Mouse (Mus musculus) liver, embryonic 14.5 days (tissue): ENCODE measurements around the gene Mark1. TPM values are rescaled to one million over a fixed set of nuclear protein-coding genes. Genes with fewer than 3 reads are reported as not detected.

Experiments used
- ATAC-seq: fragments of 200-750 bp; cut with Nextera tagmentation; 2 replicates; pipeline ENCODE4 v1.8.0; 2017; ENCODE audit warnings: moderate number of reproducible peaks, mild to moderate bottlenecking, moderate library complexity; ENCODE audit not compliant: insufficient read depth
- DNase-seq, 3 experiments: peaks; one replicate each; pipeline ENCODE4 v3.0.0-alpha.2; 2012 to 2013; ENCODE audit warnings: low read depth in 3 of 3, low spot score in 3 of 3
- H3K27ac ChIP-seq: fragments of 300-500 bp; sonication (generic); 2 replicates; pipeline ENCODE4 v1.5.1; 2014; ENCODE audit warnings: moderate library complexity, mild to moderate bottlenecking, control low read depth, inconsistent platforms
- H3K27me3 ChIP-seq: fragments of 300-500 bp; sonication (generic); 2 replicates; pipeline ENCODE4 v1.6.1; 2014; ENCODE audit warnings: mild to moderate bottlenecking, low read length, moderate library complexity; ENCODE audit not compliant: control insufficient read depth, insufficient read depth
- H3K36me3 ChIP-seq: fragments of 300-500 bp; sonication (generic); replicated peaks from 2 replicates; pipeline ENCODE4 v1.6.1; 2014; ENCODE audit warnings: low read depth; ENCODE audit not compliant: control insufficient read depth, insufficient read depth
- H3K4me1 ChIP-seq, 2 experiments: fragments of 200-500 bp in 1 of 2; fragments of 300-500 bp in 1 of 2; sonication (generic) in 1 of 2; replicated peaks; 2 replicates each; pipeline ENCODE4 v1.6.1; 2012 to 2014; ENCODE audit warnings: antibody characterized with exemption in 1 of 2, inconsistent platforms in 1 of 2, low read length in 1 of 2; ENCODE audit not compliant: control insufficient read depth in 2 of 2, insufficient read depth in 2 of 2
- H3K4me2 ChIP-seq: fragments of 300-500 bp; sonication (generic); 2 replicates; pipeline ENCODE4 v1.6.1; 2014; ENCODE audit warnings: low read depth, mild to moderate bottlenecking, control low read depth, moderate library complexity
- H3K4me3 ChIP-seq, 2 experiments: fragments of 200-500 bp in 1 of 2; fragments of 300-500 bp in 1 of 2; sonication (generic) in 1 of 2; 2 replicates each; pipeline ENCODE4 v1.5.1; 2012 to 2014; ENCODE audit warnings: low read depth in 2 of 2, low read length in 2 of 2, mild to moderate bottlenecking in 2 of 2, control low read depth in 1 of 2, inconsistent platforms in 1 of 2, moderate library complexity in 1 of 2; ENCODE audit not compliant: insufficient read depth in 1 of 2
- H3K9ac ChIP-seq: fragments of 300-500 bp; sonication (generic); replicated peaks from 2 replicates; pipeline ENCODE4 v1.6.1; 2014; ENCODE audit warnings: mild to moderate bottlenecking, control low read depth, moderate library complexity
- H3K9me3 ChIP-seq: fragments of 300-500 bp; sonication (generic); 2 replicates; pipeline ENCODE4 v1.6.1; 2016; ENCODE audit warnings: low read length, mixed read lengths; ENCODE audit not compliant: control insufficient read depth
- CTCF ChIP-seq: IDR thresholded peaks from 2 replicates; pipeline ENCODE4 v1.5.1; 2016; ENCODE audit warnings: antibody characterized with exemption, low read depth, control low read depth
- EP300 ChIP-seq: IDR thresholded peaks from 2 replicates; pipeline ENCODE4 v1.6.1; 2016; ENCODE audit warnings: antibody characterized with exemption, low read depth
- WGBS: fragments of 180-500 bp; shearing (Covaris S2); extraction: QIAGEN DNeasy Blood & Tissue Kit; methylation state at CpG from one replicate; pipeline ENCODE4 v1.1.7; 2014; ENCODE audit not compliant: insufficient replicate concordance; 5-methylcytosine and 5-hydroxymethylcytosine counted together
- polyA plus RNA-seq, 2 experiments: library from polyadenylated mRNA; depleted of rRNA in 1 of 2; stranded (reverse) in 1 of 2; unstranded in 1 of 2; fragments of >200 nt; fragmentation: Nextera tagmentation in 1 of 2; extraction: Ambion mirVana in 1 of 2; gene quantifications; 2 replicates each; pipeline versions ENCODE4 v1.2.1 to v1.2.3; 2012 to 2014

Gene Mark1
- polyA plus RNA-seq, 2 experiments = 0.09 to 0.67 TPM

DNA sequence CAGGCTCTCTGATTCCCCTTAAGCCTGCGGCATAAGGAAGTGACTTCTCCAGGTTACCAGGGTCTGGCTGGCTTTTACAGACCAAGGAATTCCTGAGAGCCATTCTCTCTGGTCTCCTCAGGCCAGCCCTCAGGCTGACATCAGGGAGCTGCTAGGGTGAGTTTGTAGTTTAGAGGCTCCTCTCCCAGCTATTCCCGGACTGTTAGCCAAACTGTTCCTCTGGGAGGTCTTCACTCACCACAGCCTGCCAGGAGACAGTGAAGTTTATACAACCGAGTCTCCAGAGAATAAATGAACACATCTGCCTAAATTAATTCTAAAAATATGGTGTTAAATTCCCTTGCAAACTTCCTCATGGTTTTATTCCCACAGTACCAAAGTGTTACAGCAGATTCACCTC is 15.6 kb downstream of the Mark1 start:
- H3K27me3 ChIP-seq = no peaks in the 10 kb centered on the region
- WGBS = 46% methylated on average over 3 of the region's 3 CpGs
- no peaks in the 10 kb centered on the region for H3K4me1 ChIP-seq
- ATAC-seq (no peak), DNase-seq (no peak)
- no peak overlapping the region for H3K9ac ChIP-seq
- no peaks in the 10 kb centered on the region for H3K36me3 ChIP-seq
- no peak overlapping the region for H3K4me3 ChIP-seq
- no peaks in the 10 kb centered on the region for H3K9me3 ChIP-seq
- TF ChIP-seq CTCF = no peak
- TF ChIP-seq EP300 = no peak
- H3K4me2 ChIP-seq = no peak overlapping the region
- no peak overlapping the region for H3K27ac ChIP-seq

DNA sequence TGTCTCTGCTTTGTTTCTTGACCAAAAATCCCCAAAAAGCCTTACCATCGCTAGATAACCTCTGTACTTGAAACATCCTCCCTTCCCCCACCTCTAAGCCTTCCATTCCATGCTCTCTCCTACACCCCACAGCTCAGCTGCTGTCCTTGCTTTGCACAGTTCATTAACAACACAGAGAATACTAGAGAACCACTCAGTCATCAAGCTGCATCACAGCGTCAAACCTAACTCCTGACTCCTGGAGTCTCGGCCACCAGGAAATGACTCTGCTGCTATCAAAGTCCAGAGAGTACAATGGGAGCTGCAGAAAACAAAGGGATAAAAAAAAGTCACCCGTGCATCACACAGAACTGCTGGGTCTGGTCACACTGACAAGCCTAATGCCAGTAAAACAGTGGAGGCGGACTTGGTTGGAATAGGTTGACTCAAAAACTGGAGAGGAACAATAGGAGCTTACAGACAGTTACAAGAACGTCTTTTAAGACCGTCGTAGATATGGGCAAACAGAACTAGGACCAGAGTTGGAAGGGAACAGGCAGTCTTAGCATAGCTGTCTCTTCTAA is 27.1 kb downstream of the Mark1 start:
- no peaks in the 10 kb centered on the region for H3K9me3 ChIP-seq
- ATAC-seq (no peak), DNase-seq (no peak)
- H3K36me3 ChIP-seq = no peaks in the 10 kb centered on the region
- no peak overlapping the region for H3K4me3 ChIP-seq
- no peak for TF ChIP-seq CTCF
- WGBS = 35% methylated on average over 8 of the region's 8 CpGs
- H3K4me2 ChIP-seq = no peak overlapping the region
- H3K9ac ChIP-seq = no peak overlapping the region
- H3K27me3 ChIP-seq = no peaks in the 10 kb centered on the region
- H3K4me1 ChIP-seq = no peaks in the 10 kb centered on the region
- no peak overlapping the region for H3K27ac ChIP-seq

DNA sequence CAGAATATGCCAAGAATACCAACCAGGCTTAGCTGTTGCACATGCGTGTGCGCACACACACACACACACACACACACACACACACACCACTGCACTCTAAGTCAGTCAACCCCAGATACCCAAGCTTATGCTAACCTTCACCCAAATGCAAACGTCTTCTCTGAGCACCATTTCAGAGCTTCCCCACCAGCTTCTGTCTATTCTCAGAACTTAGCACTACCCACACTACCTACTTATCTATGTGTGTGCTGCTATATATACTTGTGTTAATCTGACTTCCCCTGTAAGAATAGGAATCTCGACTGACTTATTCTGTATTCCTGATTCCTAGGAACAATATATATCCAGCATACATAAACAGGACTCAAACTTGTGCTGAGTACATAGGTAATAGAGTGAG is 30.0 kb downstream of the Mark1 start:
- Histone ChIP-seq H3K4me2 (no peak overlapping the region), H3K27me3 (no peaks in the 10 kb centered on the region), H3K36me3 (no peaks in the 10 kb centered on the region), H3K27ac (no peak overlapping the region), H3K9me3 (no peaks in the 10 kb centered on the region), H3K9ac (no peak overlapping the region), H3K4me1 (no peaks in the 10 kb centered on the region), H3K4me3 (no peak overlapping the region)
- DNase-seq (no peak), ATAC-seq (no peak)
- 63% methylated on average over 4 of the region's 4 CpGs for WGBS
- TF ChIP-seq CTCF (no peak), EP300 (no peak)

DNA sequence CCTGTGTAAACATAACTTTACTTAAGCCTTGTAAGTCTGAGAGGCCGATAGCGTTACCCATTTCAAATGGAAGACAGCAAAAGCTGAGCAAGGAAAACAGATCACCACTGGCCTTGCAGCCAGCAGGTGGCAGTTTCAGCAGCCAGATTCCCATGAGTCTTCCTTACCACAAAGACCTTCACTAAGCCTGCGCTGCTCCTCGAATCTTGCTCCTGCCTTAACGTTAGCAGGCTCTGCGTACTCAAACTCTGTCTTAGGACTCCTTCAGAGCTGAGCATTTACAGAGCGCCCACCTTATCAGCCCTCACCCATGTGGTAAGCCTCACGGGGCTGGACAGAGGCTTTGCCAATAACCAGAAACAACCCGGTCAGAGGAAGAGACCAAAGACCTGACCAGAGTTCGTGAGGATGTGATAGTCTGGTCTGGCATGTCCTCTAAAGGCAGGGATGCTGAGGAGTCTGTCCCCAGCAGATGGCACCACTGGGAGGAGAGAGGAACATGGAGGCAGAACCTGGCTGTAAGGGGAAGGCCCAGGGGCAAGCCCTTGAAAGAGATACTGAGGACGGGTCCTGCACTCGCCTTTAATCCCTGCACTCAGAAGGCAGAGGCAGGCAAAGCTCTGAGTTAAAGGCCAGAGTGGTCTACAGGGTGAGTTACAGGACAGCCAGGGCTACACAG is 33.5 kb downstream of the Mark1 start:
- H3K4me1 ChIP-seq = peaks cover 0 to 7% of the 10 kb centered on the region in 2 experiments; a peak in 2 of 4 replicates
- WGBS = 41% methylated on average over 12 of the region's 12 CpGs
- no peak overlapping the region for H3K4me3 ChIP-seq
- no peaks in the 10 kb centered on the region for H3K27me3 ChIP-seq
- H3K9ac ChIP-seq = no peak overlapping the region
- ATAC-seq (no peak), DNase-seq (no peak)
- TF ChIP-seq EP300 (no peak), CTCF (peak; percentile 51)
- H3K4me2 ChIP-seq = no peak overlapping the region
- no peaks in the 10 kb centered on the region for H3K36me3 ChIP-seq
- no peak overlapping the region for H3K27ac ChIP-seq
- no peaks in the 10 kb centered on the region for H3K9me3 ChIP-seq

DNA sequence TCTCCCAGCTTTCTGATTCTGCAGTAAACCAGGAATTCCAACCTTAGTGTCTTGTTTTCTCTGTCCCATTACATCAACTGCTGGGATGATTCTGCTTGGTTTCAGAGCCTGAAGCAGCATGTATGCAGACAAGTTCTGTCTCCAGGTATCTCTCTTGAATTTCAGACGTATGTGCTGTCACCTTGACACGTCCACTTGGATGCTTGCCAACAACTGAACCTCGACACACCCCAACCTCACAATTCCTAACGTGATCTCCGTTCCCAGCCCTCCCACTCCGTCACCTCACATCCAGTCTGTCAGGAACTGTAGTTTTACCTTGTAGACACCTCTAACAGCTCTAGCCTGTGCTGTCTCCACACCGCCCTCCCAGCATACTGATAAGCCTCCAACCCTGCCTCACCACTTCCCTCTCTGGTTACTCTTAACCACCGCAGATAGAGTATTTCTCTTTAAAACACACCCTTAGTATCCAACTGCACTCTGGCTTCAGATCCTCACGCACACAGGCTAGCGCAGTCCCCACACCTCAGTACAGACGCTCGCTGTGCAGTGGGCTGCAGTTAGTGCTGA is 36.2 kb downstream of the Mark1 start:
- no peak overlapping the region for H3K9ac ChIP-seq

More for the DNA sequence above, 36.2 kb downstream of the Mark1 start:
- Histone ChIP-seq H3K4me1 (peaks cover 0 to 7% of the 10 kb centered on the region in 2 experiments; a peak in 2 of 4 replicates), H3K4me3 (no peak overlapping the region), H3K4me2 (no peak overlapping the region), H3K27me3 (no peaks in the 10 kb centered on the region), H3K9me3 (no peaks in the 10 kb centered on the region), H3K36me3 (no peaks in the 10 kb centered on the region), H3K27ac (no peak overlapping the region)
- WGBS = 20% methylated on average over 12 of the region's 12 CpGs
- peak; percentile 61 for ATAC-seq
- no peak for TF ChIP-seq EP300
- no peak for TF ChIP-seq CTCF
- DNase-seq = no peak
